Mouse (Mus musculus) midbrain, embryonic 11.5 days (tissue): ENCODE results near the gene Nobox. TPM values are rescaled to one million over a fixed set of nuclear protein-coding genes. Genes with fewer than 3 reads are reported as not detected.

Experiments used
- ATAC-seq: fragments of 200-750 bp; cut with Nextera tagmentation; 2 replicates; pipeline ENCODE4 v1.8.0; 2017; ENCODE audit warnings: moderate TSS enrichment, moderate library complexity; ENCODE audit not compliant: low FRiP score
- DNase-seq: peaks from one replicate; pipeline ENCODE4 v3.0.0; 2015; ENCODE audit warnings: low spot score; ENCODE audit errors: missing footprints
- H3K27ac ChIP-seq: fragments of 300-500 bp; sonication (generic); 2 replicates; pipeline ENCODE4 v1.5.1; 2014; ENCODE audit warnings: low read depth, low read length
- H3K27me3 ChIP-seq: fragments of 300-500 bp; sonication (generic); 2 replicates; pipeline ENCODE4 v1.6.1; 2014; ENCODE audit warnings: mild to moderate bottlenecking, low read length, moderate library complexity, mixed read lengths; ENCODE audit not compliant: control insufficient read depth, insufficient read depth
- H3K36me3 ChIP-seq: fragments of 300-500 bp; sonication (generic); 2 replicates; pipeline ENCODE4 v1.6.1; 2014; ENCODE audit warnings: mild to moderate bottlenecking, low read length, moderate library complexity, mixed read lengths; ENCODE audit not compliant: control insufficient read depth, insufficient read depth
- H3K4me1 ChIP-seq: fragments of 300-500 bp; sonication (generic); 2 replicates; pipeline ENCODE4 v1.6.1; 2014; ENCODE audit warnings: low read length; ENCODE audit not compliant: control insufficient read depth, insufficient read depth
- H3K4me2 ChIP-seq: fragments of 300-500 bp; sonication (generic); 2 replicates; pipeline ENCODE4 v1.6.1; 2014; ENCODE audit warnings: mild to moderate bottlenecking, moderate library complexity
- H3K4me3 ChIP-seq: fragments of 300-500 bp; sonication (generic); 2 replicates; pipeline ENCODE4 v1.5.1; 2014; ENCODE audit warnings: low read depth, low read length
- H3K9ac ChIP-seq: fragments of 300-500 bp; sonication (generic); 2 replicates; pipeline ENCODE4 v1.6.1; 2014; ENCODE audit warnings: low read length
- H3K9me3 ChIP-seq: fragments of 300-500 bp; sonication (generic); 2 replicates; pipeline ENCODE4 v1.6.1; 2016; ENCODE audit warnings: low read length; ENCODE audit not compliant: control insufficient read depth
- WGBS: fragments of 180-500 bp; shearing (Covaris S2); extraction: QIAGEN DNeasy Blood & Tissue Kit; methylation state at CpG from one replicate; pipeline ENCODE4 v1.1.7; 2014; 5-methylcytosine and 5-hydroxymethylcytosine counted together
- polyA plus RNA-seq: library from polyadenylated mRNA; unstranded; fragments of >200 nt; fragmentation: Nextera tagmentation; extraction: Ambion mirVana; gene quantifications from 2 replicates; pipeline ENCODE4 v1.2.1, GENCODE M21; 2014

Gene Nobox
- polyA plus RNA-seq, 1 experiment from 2014 or later: not detected

- no peaks in the 10 kb centered on the region for H3K4me1 ChIP-seq
- H3K4me3 ChIP-seq: no peak overlapping the region
- H3K9ac ChIP-seq: no peak overlapping the region
- peak; percentile 11; the same call in 1 of the 2 replicates for ATAC-seq
- WGBS: 68% methylated on average over 7 of the region's 7 CpGs
- no peak overlapping the region for H3K4me2 ChIP-seq
- no peak overlapping the region for H3K27ac ChIP-seq
- H3K27me3 ChIP-seq: no peaks in the 10 kb centered on the region
- H3K36me3 ChIP-seq: no peaks in the 10 kb centered on the region
- no peaks in the 10 kb centered on the region for H3K9me3 ChIP-seq
- no peak for DNase-seq
Observed at GRCm38 (mm10) chr6:43254193-43254926, 55.0 kb downstream of the Nobox start.

Other genes with a start within 250 kb of the Nobox start
- gene Olfr441, start 203.2 kb downstream of the Nobox start, polyA plus RNA-seq: not detected in 2 replicates
- not detected in 2 replicates for gene Olfr237-ps1, start 163.0 kb downstream of the Nobox start, polyA plus RNA-seq
- not detected in 2 replicates for gene Olfr437, start 146.3 kb downstream of the Nobox start, polyA plus RNA-seq
- not detected in 2 replicates for gene Olfr13, start 137.4 kb downstream of the Nobox start, polyA plus RNA-seq
- not detected in 2 replicates for gene Olfr435, start 112.4 kb downstream of the Nobox start, polyA plus RNA-seq
- not detected in 2 replicates for gene Olfr434, start 96.5 kb downstream of the Nobox start, polyA plus RNA-seq
- not detected in 2 replicates for gene Olfr47, start 78.0 kb downstream of the Nobox start, polyA plus RNA-seq
- gene Arhgef5, start 44.0 kb downstream of the Nobox start, polyA plus RNA-seq: 2.7 and 2.8 TPM in 2 replicates